Mouse (Mus musculus) layer of hippocampus, adult 11-12 months (tissue): ENCODE results near the gene Rps6ka1.
A peak's percentile ranks its signal among the peaks of the same experiment; 100 is the strongest.
"Not testable (repeated sequence)": the region's sequence is repeated elsewhere in the genome, so short reads cannot be mapped to it uniquely, and the experiment has no call there.

Experiments
- DNase-seq: peaks from one replicate; pipeline ENCODE4 v3.0.0; 2022; ENCODE audit warnings: low spot score

Rps6ka1 gene

DNA sequence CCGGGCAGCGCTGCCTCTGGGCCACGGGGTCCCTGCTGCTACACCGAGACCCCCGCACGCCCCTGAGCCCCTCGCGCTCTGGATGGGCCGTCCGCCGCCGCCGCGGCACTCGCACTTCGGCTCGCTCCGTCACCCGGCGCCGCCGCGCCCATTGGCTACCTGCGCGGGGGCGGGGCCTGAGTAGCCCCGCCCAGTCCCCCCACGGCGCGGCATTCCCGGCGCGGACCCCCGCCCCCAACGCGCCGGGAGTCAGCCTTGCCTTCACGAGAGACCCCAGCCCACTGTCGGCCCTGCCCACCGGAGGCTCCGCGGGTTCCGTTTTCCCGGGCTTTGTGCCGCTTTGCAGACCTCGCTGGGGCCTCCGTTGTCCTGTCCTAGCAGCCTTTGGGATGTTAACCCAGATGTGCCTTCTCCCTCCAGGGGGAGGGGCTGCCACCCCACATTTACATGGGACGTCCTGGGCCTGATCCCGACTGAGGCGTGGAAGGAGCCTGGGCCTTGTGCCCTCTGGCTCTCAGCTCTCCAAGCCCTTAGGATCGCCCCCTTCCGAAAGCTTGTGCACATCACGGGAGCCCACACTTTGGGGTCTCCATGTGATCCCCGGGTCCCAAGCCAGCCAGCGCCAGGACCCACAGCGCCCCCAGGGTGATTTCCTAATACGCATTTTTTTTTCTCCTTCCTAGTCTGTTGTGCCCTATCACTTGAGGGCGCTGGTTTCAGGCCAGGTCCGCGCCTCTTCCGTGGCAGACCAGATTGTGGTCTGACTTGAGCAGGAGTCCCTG, at the start of gene Rps6ka1:
Gene Rps6ka1 (minus strand): TSS at position 126 of the 782 bp plus-strand sequence.
- peak; percentile 74 for DNase-seq

DNA sequence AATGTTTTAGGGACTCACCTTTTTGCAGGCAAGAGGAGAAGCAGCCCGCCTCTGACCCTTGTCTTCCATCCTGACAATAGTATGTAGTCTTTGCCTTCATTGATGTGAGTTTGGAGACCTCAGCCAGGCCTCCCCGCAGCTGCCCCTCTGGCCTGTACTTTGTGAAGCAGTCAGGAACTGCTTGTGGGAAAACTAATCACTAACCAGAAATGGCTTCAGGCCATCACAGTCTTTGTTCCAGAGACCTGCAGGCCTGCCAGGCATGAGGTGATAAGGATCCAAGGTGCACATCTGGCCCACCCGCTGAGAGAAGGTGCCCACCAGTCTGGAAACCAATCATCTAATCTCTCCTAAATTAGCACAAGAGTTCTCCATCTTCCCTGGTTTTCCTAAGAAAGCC, 44.2 kb upstream of the Rps6ka1 start:
- no peak for DNase-seq

DNA sequence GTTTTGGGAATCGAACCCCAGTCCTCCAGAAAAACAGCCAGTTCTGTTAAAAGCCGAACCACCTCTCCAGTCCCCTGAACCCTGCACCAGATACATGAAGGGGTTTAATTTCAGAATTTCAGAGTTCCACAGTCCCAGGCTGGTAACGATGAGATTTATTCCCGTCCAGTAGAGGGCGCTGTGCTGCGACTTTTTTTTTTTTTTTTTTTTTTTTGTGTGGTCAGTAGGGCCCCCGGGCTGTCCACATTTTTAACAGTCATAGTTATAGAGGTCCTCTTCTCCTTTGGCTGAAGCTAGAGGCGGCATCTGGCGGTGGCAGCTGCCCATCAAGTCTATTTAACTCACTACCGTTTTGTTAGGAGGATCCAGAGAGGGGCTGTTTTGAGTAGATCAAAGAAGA, 43.8 kb upstream of the Rps6ka1 start:
- DNase-seq, result no peak

DNA sequence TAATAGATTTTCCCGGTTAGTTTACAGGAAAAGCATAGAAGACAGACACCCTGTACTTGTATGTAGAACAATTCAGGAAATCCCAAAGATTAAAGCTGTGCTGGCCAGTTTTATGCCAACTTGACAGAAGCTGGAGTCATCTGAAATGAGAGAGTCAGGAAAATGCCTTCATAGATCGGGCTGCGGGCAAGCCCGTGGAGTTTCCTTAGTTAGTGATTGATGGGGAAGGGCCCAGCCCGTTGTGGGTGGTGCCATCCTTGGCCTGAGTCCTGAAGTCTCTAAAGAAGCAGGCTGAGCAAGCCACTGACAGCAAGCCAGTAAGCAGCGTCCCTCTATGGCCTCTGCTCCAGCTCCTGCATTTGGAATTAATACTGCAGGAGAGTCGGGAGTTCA, 41.7 kb upstream of the Rps6ka1 start:
- no peak for DNase-seq

DNA sequence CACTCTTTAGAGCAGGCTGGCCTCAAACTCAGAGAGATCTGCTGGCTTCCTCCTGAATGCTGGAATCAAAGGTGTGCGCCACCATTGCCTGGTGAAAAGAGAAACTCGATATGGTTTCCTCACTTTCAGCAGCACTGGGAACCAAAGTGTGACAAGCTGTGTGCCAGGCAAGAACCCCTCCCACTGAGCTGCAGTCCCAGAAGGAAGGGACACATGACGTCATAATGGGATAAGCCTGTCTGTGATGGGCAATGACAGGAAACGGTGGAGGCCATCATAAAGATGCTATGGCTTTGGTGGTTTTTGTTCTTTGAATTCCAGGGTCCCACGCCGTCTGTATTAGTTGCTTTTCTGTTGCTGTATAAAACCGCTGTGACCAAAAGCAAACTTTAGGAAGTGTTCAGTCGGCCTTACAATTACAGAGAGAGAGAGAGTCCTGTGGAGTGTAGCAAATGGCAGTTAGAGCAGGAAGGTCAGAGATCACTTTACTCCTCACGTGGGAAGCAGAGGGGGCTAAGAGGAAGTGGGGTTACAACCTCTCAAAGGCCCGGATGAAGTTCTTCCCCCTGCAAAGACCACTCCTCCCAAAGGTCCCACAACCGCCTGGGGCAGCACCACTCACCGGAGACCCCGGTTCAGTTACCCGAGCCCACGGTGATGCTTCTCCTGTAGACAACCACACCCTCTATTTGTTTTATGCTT, 41.1 kb upstream of the Rps6ka1 start:
- DNase-seq, result no peak

DNA sequence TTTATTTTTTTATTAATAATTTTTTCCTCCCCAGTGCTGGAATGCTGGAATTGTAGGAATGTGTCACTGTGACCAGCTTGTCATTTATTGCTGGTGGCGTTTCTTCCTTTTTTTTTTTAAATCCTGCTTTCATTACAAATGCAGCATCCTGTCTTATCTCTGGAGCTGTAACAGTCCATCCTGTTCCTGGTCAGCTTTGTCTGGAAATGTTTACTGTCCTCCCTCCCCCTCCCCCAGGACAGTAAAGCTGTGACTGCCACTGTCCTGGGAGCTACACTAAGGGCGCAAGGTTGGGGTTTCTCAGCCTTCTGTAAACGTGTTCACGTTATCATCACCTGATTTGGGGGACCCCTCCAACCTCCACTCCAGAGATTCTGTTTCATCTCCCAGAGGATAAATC, 37.6 kb upstream of the Rps6ka1 start:
- no peak for DNase-seq

DNA sequence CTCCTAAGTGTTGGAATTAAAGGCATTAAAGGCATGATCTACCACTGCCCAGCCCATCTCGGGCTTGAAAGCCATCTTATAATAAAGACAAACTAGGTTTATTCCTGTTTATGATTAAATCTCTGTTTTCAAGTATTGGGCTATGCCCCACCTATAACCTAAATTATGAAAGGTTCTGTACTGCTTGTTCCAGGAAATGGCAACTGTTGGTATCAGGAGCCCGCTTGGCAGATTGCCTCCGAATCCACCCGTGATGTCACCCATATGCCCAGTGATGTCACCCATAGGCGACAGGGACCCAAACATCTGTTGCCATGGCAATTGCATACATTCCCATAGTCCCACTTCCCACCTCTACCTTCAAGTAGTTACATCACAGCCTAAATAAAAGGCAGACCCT, 36.1 kb upstream of the Rps6ka1 start:
- DNase-seq, result no peak

DNA sequence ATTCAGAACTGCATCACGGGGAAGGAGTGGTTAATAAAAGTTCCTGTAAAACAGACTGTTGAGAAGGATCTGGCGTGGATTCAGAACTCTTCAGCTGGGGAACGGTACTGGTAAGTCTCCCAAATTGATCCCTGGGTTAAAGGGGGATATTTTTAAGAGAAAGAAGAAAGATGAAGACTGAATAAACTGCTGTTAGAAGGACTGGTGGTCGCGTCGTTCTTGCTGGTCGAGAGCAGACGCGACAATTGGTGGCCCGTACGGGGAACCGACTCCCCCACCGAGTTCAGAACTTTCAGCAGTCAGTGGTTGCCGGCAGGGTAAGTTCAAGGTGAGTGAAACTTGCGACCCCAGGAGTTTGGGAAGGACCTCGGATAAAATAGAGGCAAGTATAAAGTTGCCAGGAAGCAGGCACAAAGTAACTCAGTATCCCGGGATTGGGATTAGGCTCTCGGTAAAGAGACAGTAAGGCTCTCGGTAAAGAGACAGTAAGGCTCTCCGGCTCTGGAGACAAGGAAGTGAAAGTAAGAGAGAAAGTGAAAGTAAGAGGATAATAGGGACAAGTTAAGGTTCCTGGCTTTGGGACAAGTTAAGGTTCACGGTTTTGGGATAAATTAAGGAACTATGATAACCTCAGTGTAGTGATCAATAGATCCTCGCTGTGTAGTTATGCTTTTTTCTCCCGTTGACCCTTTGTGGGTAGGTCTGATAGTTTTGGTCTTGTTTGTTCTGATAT, 30.7 kb upstream of the Rps6ka1 start:
- DNase-seq, result peak; percentile 67

DNA sequence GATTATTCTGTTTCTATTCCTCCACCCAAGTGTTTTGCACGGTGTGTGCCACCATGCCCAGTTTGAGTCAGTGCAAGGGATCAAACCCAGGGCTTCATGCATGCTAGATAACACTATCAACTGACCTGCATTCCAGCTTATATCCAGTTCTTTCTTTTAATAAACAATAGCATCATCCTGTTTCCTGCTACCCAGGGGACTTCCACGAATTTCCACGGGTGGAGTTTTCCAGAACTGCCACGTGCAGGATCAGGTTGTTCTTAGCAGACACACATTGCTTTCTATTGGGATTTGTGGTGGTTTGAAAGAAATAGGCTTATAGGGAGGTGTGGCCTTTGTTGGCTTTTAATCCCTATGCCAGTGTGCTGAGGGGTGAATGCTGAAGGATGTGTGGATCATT, 24.4 kb upstream of the Rps6ka1 start:
- no peak for DNase-seq

DNA sequence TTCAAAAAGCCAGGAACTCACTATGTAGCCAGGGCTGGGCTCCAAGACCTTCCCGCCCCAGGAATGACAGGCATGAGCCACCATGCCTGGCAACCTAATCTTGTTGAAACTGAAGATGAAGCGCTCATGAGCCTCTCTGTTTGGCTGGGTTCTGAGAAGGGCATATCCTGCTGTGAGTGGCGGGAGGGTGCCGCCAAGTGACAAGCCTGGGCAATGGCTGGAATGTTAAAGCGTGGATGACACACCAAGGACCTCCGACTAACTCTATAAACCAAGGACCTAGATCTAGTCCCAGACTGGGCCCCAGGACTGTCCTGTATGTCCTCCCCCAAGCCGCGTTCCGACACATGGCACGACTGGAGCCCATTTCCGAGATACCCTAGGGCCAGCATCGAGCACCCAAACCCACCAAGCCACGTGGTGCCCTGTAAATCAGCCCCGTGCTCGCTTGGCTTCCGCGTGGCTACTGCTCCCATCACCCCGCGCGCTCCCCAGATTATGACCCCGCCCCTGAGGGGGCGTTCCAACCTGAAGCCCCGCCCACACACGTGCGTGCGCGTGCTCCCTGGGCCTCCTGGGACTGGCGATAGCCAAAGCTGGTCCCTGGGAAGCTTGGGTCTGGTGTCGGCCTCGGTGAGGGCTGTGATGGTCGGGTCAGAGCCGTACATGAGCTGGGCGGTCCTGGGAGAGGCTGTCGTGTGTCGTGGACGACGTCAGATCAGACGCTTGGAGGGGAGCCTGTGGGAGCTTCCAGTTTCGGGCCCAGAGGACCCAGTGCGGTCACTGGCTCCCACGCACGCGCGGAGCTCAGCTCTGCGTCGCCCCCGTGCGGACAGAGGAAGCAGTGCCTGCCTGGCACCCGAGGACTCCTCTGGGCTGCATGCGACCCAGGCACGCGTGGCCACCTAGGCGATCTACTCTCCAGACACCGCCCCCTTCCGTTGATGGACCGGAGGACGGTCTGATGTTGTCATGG, 22.9 kb upstream of the Rps6ka1 start:
- peak; percentile 96 for DNase-seq

DNA sequence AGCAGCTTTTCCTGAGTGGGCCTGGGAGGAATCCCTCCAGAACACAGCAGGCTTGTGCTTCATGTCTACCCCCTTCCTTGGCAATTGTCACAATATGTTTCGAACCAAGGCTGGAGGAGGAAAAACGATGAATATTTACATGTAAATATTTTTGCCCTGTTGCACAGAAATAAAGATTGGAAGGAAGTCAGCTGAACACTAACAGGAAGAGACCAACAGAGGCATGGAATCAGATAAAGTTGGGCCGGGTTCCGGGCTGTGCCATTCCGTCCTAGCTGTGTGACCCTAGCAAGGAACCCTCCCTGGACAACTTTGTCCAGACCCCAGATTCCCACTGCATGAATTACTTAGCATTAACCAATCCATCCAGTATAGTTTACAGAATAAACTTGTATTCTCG, 20.5 kb upstream of the Rps6ka1 start:
- DNase-seq, result no peak

DNA sequence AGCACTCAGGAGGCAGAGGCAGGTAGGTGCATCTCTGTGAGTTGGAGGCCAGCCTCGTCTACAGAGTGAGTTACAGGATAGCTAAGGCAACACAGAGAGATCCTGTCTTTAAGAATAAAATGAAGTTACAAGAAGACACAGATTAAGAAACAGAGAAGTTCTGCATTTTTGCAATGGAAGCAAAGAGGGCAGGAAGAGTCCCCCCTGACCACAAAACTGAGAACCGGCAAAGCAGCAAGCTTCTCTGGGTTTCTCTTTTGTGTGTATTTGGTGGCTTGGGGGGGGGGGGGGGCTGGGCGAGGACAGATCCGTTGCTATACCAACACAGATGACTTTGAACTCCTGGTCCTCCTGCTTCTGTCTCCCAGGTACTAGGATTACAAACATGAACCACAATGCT, 19.5 kb upstream of the Rps6ka1 start:
- no peak for DNase-seq

DNA sequence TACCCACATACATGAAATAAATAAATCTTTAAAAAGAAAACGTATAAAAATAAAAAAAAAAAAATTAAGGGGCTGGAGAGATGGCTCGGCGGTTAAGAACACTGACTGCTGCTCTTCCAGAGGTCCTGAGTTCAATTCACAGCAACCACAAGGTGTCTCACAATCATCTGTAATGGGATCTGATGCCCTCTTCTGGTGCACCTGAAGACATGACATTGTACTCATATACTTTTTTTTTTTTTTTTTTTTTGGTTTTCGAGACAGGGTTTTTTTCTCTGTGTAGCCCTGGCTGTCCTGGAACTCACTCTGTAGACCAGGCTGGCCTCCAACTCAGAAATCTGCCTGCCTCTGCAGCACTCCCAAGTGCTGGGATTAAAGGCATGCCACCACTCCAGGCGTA, 18.7 kb upstream of the Rps6ka1 start:
- DNase-seq, result not testable (repeated sequence)

DNA sequence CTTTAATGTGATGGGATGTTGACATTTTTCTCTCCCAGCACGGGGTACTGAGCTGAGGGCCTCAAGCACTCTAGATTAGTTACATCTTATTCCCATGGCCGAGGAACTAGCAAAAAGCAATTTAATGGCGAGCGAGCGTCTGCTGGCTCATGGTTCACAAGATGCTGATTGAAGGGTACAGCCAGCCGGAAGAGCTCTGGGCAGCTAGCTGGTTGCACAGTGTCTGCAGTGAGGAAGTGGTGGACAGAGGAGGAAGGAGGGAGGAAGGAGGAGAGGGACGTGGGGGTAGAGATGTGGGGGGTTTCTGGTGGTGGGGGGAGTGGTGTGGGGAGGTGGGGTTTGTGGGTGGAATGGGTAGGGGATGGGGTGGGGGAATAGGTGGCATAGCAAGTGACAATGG, 17.6 kb upstream of the Rps6ka1 start:
- DNase-seq, result no peak

DNA sequence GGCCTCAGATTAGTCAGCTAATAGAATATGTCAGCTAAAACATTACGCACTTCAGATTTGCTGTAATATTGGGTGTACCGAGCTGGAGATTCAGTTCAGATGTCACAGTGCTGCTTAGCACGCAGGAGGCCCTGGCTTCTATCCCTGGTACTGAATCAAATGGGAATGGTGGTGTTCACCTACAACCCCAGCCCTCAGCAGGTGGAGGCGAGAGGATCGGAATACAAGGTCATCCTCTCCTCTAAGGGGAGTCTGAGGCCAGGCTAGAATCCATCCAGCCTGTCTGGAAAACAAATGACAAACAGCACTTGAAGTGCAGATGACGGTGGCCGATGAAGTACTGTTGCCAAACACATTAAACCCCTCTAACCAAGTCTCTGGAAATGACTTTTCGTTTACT, 16.7 kb upstream of the Rps6ka1 start:
- no peak for DNase-seq

DNA sequence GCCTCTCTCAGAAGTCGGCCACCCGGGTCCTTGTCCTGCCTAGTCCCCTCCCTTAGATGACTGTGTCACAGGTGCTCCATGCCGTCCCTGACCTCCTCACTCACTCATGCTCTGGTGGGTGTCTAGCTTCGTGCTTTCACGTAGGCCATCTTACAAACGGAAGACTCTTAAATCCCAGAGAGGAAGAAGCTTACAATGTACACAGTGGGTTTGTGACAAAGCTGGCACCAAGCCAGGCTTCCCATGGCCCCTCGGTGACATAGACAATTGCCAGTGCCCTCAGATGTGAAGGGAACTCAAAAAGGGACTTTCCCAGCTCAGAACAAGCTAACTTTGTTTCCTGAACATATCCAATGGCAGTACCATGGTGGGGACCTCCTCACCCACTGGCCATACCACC, 15.8 kb upstream of the Rps6ka1 start:
- DNase-seq, result no peak

DNA sequence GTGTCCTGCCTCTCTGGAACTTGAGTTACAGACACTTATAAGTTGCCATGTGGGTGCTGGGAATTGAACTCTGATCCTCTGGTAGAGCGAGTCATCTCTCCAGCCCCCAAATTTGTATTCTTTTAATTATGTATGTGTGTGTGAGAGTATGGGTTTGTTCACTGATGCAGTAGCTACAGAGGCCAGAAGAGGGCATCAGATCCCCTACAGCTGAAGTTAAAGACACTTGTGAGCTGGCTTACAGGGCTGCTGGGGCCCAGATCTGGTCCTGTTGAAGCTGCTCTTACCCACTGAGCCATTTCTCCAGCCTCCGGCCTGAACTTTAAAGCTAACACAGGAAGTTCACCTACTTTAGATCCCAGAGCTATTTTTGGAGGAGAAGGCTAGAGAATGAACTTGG, 14.9 kb upstream of the Rps6ka1 start:
- no peak for DNase-seq

DNA sequence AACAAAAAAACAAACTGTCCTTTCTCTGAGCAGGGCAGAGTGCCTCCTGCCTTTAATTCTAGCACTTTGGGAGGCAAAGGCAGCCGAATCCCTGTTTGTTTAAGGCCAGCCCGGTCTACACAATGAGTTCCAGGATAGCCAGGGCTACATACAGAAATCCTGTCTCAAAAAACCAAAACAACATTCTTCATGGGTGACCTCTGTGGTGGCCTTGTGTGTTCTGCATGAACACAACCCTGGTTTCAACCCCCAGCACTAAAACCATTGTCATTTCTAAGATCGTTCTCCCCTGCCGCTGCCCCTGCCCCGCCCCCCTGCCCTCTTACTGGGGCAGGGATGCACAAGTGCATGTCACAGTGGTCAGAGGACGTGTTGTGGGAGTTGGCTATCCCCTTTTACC, 13.3 kb upstream of the Rps6ka1 start:
- DNase-seq, result no peak

DNA sequence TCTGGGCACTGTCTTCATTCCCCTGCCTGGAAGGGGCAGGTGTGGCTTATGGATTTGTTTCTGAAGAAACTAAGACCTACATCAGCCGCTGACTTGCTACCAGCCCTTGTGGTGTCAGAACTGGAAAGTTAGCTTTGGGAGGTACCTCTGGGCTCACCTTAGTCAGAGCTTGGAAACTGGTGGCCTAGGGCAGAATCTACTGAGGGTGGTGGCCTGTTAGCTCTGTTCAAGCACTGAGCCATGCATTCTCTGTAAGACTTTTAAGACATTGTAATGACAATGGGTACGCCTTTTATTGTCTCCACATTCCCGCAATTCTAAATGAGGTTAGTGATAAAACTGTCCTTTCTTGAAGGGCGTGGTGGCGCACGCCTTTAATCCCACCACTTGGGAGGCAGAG, 12.8 kb upstream of the Rps6ka1 start:
- no peak for DNase-seq

DNA sequence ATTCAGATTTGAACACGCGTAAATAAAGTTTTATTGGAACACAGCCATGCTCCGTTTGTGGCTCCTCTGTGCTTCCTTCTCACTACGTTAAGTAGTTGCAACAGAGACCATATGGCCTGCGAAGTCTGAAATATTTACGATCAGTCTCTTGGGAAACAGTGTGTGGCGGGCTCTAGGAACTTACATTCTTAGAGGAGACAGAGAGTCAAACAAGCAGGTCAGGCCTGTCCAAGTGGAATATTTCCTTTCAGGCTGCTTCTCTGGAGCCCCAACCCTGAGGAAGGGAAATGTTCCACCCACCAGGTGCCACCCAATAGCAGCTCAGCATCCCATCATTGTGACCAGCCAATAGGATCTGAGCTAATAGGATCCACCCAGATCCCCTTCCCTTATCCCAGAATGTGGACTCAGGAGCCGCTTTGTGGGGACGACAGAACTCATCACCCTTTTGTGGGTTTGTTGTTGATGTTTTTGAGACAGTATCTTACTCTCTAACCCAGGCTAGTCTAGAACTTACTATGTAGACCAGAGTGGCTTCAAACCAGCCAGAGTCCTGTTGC, 11.7 kb upstream of the Rps6ka1 start:
- DNase-seq, result no peak

DNA sequence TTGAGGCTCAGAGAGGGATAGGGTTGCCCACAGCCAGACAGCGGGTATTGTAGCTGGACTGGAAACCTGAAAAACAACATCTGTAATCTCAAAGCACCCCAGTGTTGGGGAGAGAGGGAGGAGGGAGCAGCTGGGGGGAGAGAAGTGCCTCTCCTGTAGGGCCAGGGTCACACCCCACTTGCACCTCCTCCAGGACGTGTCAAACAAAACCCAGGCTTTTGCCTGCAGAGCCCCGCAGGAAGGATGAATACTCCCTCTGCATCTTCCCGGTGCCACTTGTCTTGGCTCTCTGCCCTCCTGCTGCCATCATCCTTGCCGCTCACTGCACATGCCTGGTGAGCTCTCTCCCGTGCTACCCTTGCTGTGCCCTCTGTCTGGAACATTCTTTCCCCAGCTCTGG, 10.6 kb upstream of the Rps6ka1 start:
- DNase-seq, result no peak
